Mouse (Mus musculus) midbrain, embryonic 14.5 days (tissue): ENCODE data around the gene Srsf2. TPM values are rescaled to one million over a fixed set of nuclear protein-coding genes. Genes with fewer than 3 reads are reported as not detected.
"Not testable (repeated sequence)": the region's sequence is repeated elsewhere in the genome, so short reads cannot be mapped to it uniquely, and the experiment has no call there.

Source experiments
- ATAC-seq: fragments of 200-750 bp; cut with Nextera tagmentation; 2 replicates; pipeline ENCODE4 v1.8.0; 2017; ENCODE audit warnings: moderate number of reproducible peaks, moderate library complexity; ENCODE audit not compliant: low FRiP score, low TSS enrichment
- DNase-seq: peaks from one replicate; pipeline ENCODE4 v3.0.0-alpha.2; 2015
- H3K27ac ChIP-seq: fragments of 300-500 bp; sonication (generic); replicated peaks from 2 replicates; pipeline ENCODE4 v1.5.1; 2014; ENCODE audit warnings: mild to moderate bottlenecking, low read depth, low read length, moderate library complexity
- H3K27me3 ChIP-seq: fragments of 300-500 bp; sonication (generic); 2 replicates; pipeline ENCODE4 v1.6.1; 2014; ENCODE audit warnings: low read length, control low read depth, mixed read lengths; ENCODE audit not compliant: control insufficient read depth, insufficient read depth
- H3K36me3 ChIP-seq: fragments of 300-500 bp; sonication (generic); 2 replicates; pipeline ENCODE4 v1.6.1; 2014; ENCODE audit warnings: low read length, control low read depth; ENCODE audit not compliant: control insufficient read depth, insufficient read depth
- H3K4me1 ChIP-seq: fragments of 300-500 bp; sonication (generic); 2 replicates; pipeline ENCODE4 v1.6.1; 2014; ENCODE audit warnings: mild to moderate bottlenecking, antibody characterized with exemption, low read length, control low read depth; ENCODE audit not compliant: control insufficient read depth, insufficient read depth
- H3K4me2 ChIP-seq: fragments of 300-500 bp; sonication (generic); 2 replicates; pipeline ENCODE4 v1.6.1; 2014; ENCODE audit warnings: mild to moderate bottlenecking, low read length, moderate library complexity
- H3K4me3 ChIP-seq: fragments of 300-500 bp; sonication (generic); replicated peaks from 2 replicates; pipeline ENCODE4 v1.5.1; 2014; ENCODE audit warnings: low read depth, low read length
- H3K9ac ChIP-seq: fragments of 300-500 bp; sonication (generic); replicated peaks from 2 replicates; pipeline ENCODE4 v1.6.1; 2014; ENCODE audit warnings: mild to moderate bottlenecking, low read length, moderate library complexity
- H3K9me3 ChIP-seq: fragments of 300-500 bp; sonication (generic); 2 replicates; pipeline ENCODE4 v1.6.1; 2016; ENCODE audit warnings: low read length, control low read depth, mixed read lengths; ENCODE audit not compliant: control insufficient read depth
- WGBS: fragments of 180-500 bp; shearing (Covaris S2); extraction: QIAGEN DNeasy Blood & Tissue Kit; methylation state at CpG from one replicate; pipeline ENCODE4 v1.1.7; 2014; 5-methylcytosine and 5-hydroxymethylcytosine counted together
- polyA plus RNA-seq: library from polyadenylated mRNA; unstranded; fragments of >200 nt; fragmentation: Nextera tagmentation; extraction: Ambion mirVana; gene quantifications from 2 replicates; pipeline ENCODE4 v1.2.1, GENCODE M21; 2014

The Srsf2 gene
- polyA plus RNA-seq, 1 experiment from 2014 or later = 650 TPM

DNA sequence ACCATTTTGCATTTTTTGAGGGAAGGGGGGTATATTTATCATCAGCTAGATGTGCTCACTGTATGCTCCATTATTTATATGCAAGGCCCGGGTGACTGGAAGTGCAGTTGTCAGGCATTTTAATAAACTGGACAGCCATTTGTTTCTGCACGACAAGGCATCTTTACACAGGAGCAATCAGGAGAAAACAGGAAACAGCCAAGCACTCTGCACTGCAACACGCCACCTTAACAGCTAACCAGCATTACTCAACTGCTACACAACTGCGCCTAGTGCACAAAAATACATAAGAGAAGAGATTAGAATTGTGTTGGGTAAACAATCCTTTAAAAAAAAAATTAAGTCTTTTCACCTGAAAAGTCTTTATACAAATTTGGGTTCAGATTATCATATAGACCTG, 2.8 kb downstream of the Srsf2 start:
- peaks cover 52% of the 10 kb centered on the region for H3K36me3 ChIP-seq
- 0 out of 2 replicates have a peak overlapping the region, but pooled peaks have one; percentile 7 for H3K4me3 ChIP-seq
- ATAC-seq (no peak), DNase-seq (no peak)
- peaks cover 25% of the 10 kb centered on the region for H3K4me1 ChIP-seq
- no peak overlapping the region for H3K27ac ChIP-seq
- WGBS = 62% methylated on average over 4 of the region's 4 CpGs
- H3K4me2 ChIP-seq = peak overlapping the region; percentile 85
- H3K27me3 ChIP-seq = no peaks in the 10 kb centered on the region
- no peak overlapping the region for H3K9ac ChIP-seq
- H3K9me3 ChIP-seq = no peaks in the 10 kb centered on the region

- no peak overlapping the region for H3K9ac ChIP-seq
- H3K27me3 ChIP-seq = no peaks in the 10 kb centered on the region
- H3K4me3 ChIP-seq = no peak overlapping the region
- H3K9me3 ChIP-seq = no peaks in the 10 kb centered on the region
- peaks cover 52% of the 10 kb centered on the region for H3K36me3 ChIP-seq
- peaks cover 20% of the 10 kb centered on the region for H3K4me1 ChIP-seq
- DNase-seq (no peak), ATAC-seq (no peak)
- H3K4me2 ChIP-seq = no peak overlapping the region
- no peak overlapping the region for H3K27ac ChIP-seq
Measured at GRCm38 (mm10) chr11:116849587-116849986, 3.3 kb downstream of the Srsf2 start.

DNA sequence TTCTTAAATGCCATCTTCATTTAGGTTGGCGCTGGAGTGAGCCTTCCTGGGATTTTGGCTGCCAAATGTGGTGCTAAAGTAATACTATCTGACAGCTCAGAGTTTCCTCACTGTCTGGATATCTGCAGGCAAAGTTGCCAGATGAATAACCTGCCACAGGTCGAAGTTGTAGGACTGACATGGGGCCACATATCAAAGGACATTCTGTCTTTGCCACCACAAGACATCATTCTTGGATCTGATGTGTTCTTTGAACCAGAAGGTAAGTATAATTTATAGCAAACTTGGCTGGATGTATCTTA, 4.1 kb downstream of the Srsf2 start:
- Histone ChIP-seq H3K4me1 (peaks cover 21% of the 10 kb centered on the region), H3K36me3 (peaks cover 52% of the 10 kb centered on the region)
- H3K4me3 ChIP-seq, ATAC-seq, H3K9ac ChIP-seq, H3K27me3 ChIP-seq, H3K27ac ChIP-seq, H3K9me3 ChIP-seq, DNase-seq, H3K4me2 ChIP-seq: not testable (repeated sequence)
- WGBS = 78% methylated on average over 2 of the region's 2 CpGs

GRCm38 (mm10) chr11:116848086-116848876, 4.6 kb downstream of the Srsf2 start:
- no peak for ATAC-seq
- WGBS = 86% methylated on average over 5 of the region's 5 CpGs
- DNase-seq = no peak
- no peak overlapping the region for H3K27ac ChIP-seq
- no peak overlapping the region for H3K4me2 ChIP-seq
- H3K36me3 ChIP-seq = peaks cover 52% of the 10 kb centered on the region
- no peak overlapping the region for H3K4me3 ChIP-seq
- no peaks in the 10 kb centered on the region for H3K27me3 ChIP-seq
- peaks cover 22% of the 10 kb centered on the region for H3K4me1 ChIP-seq
- H3K9me3 ChIP-seq = no peaks in the 10 kb centered on the region
- no peak overlapping the region for H3K9ac ChIP-seq

DNA sequence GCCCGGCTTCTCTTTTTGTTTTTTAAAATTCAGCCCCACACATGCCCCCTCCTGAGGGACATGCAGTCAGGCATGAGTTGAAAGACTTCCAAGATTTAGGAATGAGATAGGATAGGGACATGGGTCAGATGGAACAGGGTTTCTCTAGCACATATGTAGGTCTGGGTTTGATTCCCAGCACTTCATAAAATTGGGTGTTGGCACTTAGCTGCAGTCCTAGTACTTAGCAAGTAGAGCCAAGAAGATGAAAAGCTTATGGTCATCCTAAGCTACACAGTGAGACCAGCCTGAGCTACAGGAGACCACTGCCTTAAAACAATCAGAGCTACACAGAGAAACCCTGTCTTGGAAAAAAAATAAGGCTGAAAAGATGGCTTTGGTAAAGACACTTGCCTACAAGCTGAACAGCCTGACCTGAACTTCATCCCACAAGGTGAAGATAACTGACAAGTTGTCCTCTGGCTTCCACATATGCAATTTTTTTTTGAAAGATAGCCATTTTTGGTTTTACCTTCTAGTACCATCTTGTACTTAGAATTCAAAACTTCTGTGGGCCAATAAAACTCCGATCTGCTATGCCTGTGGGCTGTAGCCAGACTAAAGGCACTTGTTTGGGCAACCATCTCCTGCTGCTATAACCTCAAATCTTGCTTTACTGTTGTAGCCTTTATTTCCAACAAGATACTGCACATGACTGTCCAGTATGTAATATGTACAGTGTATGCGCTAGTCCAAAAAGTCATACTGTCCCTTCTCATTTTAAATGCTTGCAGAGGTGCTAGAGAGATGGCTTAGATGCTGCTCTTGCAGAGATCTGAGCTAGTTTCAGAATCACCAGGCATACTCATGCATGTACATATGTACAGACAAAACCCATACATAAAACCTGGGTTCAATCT, 5.5 kb downstream of the Srsf2 start:
- Histone ChIP-seq H3K4me3 (no peak overlapping the region), H3K9ac (no peak overlapping the region), H3K27ac (no peak overlapping the region), H3K4me1 (peaks cover 22% of the 10 kb centered on the region), H3K27me3 (no peaks in the 10 kb centered on the region), H3K36me3 (peaks cover 52% of the 10 kb centered on the region), H3K4me2 (no peak overlapping the region), H3K9me3 (no peaks in the 10 kb centered on the region)
- no peak for ATAC-seq
- DNase-seq = no peak
- WGBS = 90% methylated on average over 3 of the region's 3 CpGs

GRCm38 (mm10) chr11:116846593-116847181, 6.2 kb downstream of the Srsf2 start:
- no peaks in the 10 kb centered on the region for H3K27me3 ChIP-seq
- WGBS = 75% methylated on average over 4 of the region's 4 CpGs
- peaks cover 25% of the 10 kb centered on the region for H3K4me1 ChIP-seq
- no peak overlapping the region for H3K9ac ChIP-seq
- no peak overlapping the region for H3K4me3 ChIP-seq
- H3K4me2 ChIP-seq = no peak overlapping the region
- H3K36me3 ChIP-seq = peaks cover 51% of the 10 kb centered on the region
- 0 out of 2 replicates have a peak overlapping the region, but pooled peaks have one; percentile 15 for H3K27ac ChIP-seq
- no peak for DNase-seq
- ATAC-seq = no peak
- H3K9me3 ChIP-seq = no peaks in the 10 kb centered on the region

DNA sequence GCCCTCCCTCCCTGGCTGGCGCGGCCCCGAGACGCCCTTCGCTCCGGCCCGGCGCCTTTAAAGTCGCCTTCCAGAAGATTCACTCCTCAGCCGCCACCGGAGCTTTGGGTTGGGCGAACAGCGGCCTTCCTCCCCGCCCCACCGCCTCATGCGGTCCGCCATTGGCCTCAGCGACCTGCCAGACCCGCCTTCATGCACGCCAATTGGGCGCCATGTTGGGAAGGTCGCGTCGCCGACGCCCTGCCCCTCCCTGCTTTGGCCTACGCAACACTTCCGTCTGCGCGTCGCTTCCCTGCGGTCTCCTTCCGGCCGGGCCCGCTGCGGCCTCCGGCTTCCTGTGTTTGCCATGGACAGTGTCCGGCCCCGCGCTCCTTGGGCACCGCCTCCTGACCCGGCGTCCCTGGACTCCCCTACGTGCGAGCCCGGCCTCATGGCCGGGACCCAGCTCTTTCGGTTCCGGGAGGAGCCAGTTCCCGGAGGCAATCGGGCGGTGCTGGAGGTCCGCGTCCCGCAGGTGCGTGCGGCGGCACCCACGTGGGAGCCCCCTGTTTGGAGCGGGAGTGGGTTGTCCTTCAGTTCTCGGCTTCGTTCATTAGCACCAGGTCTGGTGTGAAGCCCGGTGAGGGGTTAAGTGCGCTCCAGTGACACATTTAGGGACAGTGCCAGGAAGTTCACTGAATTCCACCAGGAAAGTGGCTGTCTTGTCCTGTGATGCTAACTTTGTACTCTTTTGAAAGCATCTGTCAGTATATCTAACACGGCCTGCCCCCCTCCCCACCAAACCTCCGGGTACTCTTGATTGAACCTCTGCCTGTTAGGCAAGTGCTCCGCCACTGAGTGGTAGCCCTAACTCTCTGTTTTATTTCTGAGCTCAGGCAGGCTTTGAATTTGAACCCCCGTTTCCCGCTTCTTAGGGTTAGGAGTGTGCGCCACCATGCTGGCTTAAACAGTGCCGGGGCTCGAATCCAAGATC, 9.3 kb downstream of the Srsf2 start, which contains the start of the genes Mettl23 and Jmjd6:
TSS of gene Mettl23 (plus strand) at position 18 of the 973 bp plus-strand sequence.
TSS of gene Jmjd6 (minus strand) at position 189 of the 973 bp plus-strand sequence.
- ATAC-seq (peak; percentile 95), DNase-seq (peak; percentile 97)
- Histone ChIP-seq H3K27me3 (no peaks in the 10 kb centered on the region), H3K4me3 (peak within 1 kb of the TSS; percentile 71), H3K9me3 (no peaks in the 10 kb centered on the region), H3K27ac (peak within 1 kb of the TSS; percentile 98), H3K36me3 (peaks cover 49% of the 10 kb centered on the region), H3K4me2 (peak within 1 kb of the TSS; percentile 89), H3K9ac (peak within 1 kb of the TSS; percentile 85), H3K4me1 (peaks cover 34% of the 10 kb centered on the region)
- under 1% methylated on average over 72 of the region's 72 CpGs for WGBS
